Mouse (Mus musculus) thymus, adult 2 months (tissue): Measurements from ENCODE around the gene Bcl7c.

Experiments used
- CTCF ChIP-seq: fragments of 200-500 bp; IDR thresholded peaks from 2 replicates; pipeline ENCODE4 v1.5.1; 2012; ENCODE audit warnings: mild to moderate bottlenecking, control low read depth, low read length, moderate library complexity, borderline replicate concordance; ENCODE audit not compliant: control insufficient read depth, poor library complexity, insufficient read depth; ENCODE audit errors: extremely low read depth
- POLR2A ChIP-seq: fragments of 200-500 bp; IDR thresholded peaks from 2 replicates; pipeline ENCODE4 v1.6.1; 2012; ENCODE audit warnings: mild to moderate bottlenecking, low read length, control low read depth, moderate library complexity; ENCODE audit not compliant: control insufficient read depth, poor library complexity, insufficient read depth; ENCODE audit errors: extremely low read depth

DNA sequence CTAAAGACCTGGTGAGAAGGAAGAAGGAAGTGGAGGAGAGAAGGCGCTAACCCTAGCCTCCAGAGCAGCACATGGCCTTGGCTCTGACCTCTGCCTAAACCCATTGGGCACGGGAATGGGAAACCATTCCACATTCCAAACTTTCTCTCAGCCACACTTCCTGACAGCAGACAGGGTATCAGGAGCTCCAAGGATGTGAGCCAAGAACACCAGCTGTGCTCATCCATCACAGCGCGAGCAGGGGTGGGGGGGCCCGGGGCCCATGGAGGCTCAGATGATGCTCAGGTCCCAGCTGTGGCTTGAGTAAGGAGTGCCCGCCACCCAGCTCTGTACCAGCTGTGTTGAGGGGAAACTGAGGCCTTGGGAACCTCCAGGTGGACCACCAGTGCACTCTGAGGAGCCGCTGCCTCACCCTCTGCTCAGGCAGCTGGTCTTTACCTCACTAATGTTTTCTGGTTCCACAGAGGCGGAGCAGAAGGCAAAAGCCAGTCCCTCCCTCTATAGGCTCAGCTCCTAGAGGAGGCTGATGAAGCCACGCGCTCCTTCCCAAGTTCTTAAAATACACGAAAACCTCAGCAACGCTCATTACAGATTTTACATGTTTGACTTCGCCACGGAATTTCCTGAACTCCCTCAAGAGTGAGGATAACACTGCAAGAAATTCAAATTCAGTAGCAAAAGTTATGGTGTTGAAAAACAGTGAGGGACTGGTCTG lies 23.3 kb downstream of the Bcl7c start:
- no peak for TF ChIP-seq CTCF
- no peak for TF ChIP-seq POLR2A
